Mouse (Mus musculus) midbrain, postnatal 0 days (tissue): Measurements from ENCODE around the gene Slc35a5. TPM values are rescaled to one million over a fixed set of nuclear protein-coding genes. Genes with fewer than 3 reads are reported as not detected.

Experiments used
- ATAC-seq: fragments of 200-750 bp; cut with Nextera tagmentation; 2 replicates; pipeline ENCODE4 v1.8.0; 2017; ENCODE audit warnings: moderate number of reproducible peaks, mild to moderate bottlenecking, moderate TSS enrichment, moderate library complexity; ENCODE audit not compliant: low FRiP score
- DNase-seq: peaks from one replicate; pipeline ENCODE4 v3.0.0-alpha.2; 2015; ENCODE audit warnings: low spot score
- H3K27ac ChIP-seq: fragments of 300-500 bp; sonication (generic); 2 replicates; pipeline ENCODE4 v1.5.1; 2014; ENCODE audit warnings: low read depth, mild to moderate bottlenecking, low read length, mixed read lengths
- H3K27me3 ChIP-seq: fragments of 300-500 bp; sonication (generic); 2 replicates; pipeline ENCODE4 v1.6.1; 2014; ENCODE audit warnings: low read length, control low read depth, mixed read lengths; ENCODE audit not compliant: insufficient read depth
- H3K36me3 ChIP-seq: fragments of 300-500 bp; sonication (generic); 2 replicates; pipeline ENCODE4 v1.6.1; 2014; ENCODE audit warnings: low read length, control low read depth, mixed read lengths; ENCODE audit not compliant: insufficient read depth
- H3K4me1 ChIP-seq: fragments of 300-500 bp; sonication (generic); 2 replicates; pipeline ENCODE4 v1.6.1; 2014; ENCODE audit warnings: mild to moderate bottlenecking, control low read depth, antibody characterized with exemption, low read length, mixed read lengths; ENCODE audit not compliant: insufficient read depth
- H3K4me2 ChIP-seq: fragments of 300-500 bp; sonication (generic); 2 replicates; pipeline ENCODE4 v1.6.1; 2014; ENCODE audit warnings: low read depth, mild to moderate bottlenecking, low read length, mixed read lengths; ENCODE audit not compliant: poor library complexity, severe bottlenecking
- H3K4me3 ChIP-seq: fragments of 300-500 bp; sonication (generic); 2 replicates; pipeline ENCODE4 v1.5.1; 2014; ENCODE audit warnings: low read depth, mild to moderate bottlenecking, low read length, moderate library complexity
- H3K9ac ChIP-seq: fragments of 300-500 bp; sonication (generic); replicated peaks from 2 replicates; pipeline ENCODE4 v1.6.1; 2014; ENCODE audit warnings: mild to moderate bottlenecking, low read length, moderate library complexity, mixed read lengths; ENCODE audit not compliant: poor library complexity, severe bottlenecking
- H3K9me3 ChIP-seq: fragments of 300-500 bp; sonication (generic); 2 replicates; pipeline ENCODE4 v1.6.1; 2016; ENCODE audit warnings: low read length, control low read depth
- CTCF ChIP-seq: IDR thresholded peaks from 2 replicates; pipeline ENCODE4 v1.5.1; 2016; ENCODE audit warnings: antibody characterized with exemption, mild to moderate bottlenecking
- WGBS: fragments of 180-500 bp; shearing (Covaris S2); extraction: QIAGEN DNeasy Blood & Tissue Kit; methylation state at CpG from one replicate; pipeline ENCODE4 v1.1.7; 2014; 5-methylcytosine and 5-hydroxymethylcytosine counted together
- polyA plus RNA-seq: library from polyadenylated mRNA; unstranded; fragments of >200 nt; fragmentation: Nextera tagmentation; extraction: Ambion mirVana; gene quantifications from 2 replicates; pipeline ENCODE4 v1.2.1, GENCODE M21; 2015
- total RNA-seq: library from RNA; depleted of rRNA; stranded (reverse); fragments of >200 nt; gene quantifications from 2 replicates; pipeline ENCODE4 v1.2.3, GENCODE M21; 2014; rRNA removed

The Slc35a5 gene
- total and polyA plus RNA-seq, 2 experiments from 2014 or later = 30.3 to 35.0 TPM

DNA sequence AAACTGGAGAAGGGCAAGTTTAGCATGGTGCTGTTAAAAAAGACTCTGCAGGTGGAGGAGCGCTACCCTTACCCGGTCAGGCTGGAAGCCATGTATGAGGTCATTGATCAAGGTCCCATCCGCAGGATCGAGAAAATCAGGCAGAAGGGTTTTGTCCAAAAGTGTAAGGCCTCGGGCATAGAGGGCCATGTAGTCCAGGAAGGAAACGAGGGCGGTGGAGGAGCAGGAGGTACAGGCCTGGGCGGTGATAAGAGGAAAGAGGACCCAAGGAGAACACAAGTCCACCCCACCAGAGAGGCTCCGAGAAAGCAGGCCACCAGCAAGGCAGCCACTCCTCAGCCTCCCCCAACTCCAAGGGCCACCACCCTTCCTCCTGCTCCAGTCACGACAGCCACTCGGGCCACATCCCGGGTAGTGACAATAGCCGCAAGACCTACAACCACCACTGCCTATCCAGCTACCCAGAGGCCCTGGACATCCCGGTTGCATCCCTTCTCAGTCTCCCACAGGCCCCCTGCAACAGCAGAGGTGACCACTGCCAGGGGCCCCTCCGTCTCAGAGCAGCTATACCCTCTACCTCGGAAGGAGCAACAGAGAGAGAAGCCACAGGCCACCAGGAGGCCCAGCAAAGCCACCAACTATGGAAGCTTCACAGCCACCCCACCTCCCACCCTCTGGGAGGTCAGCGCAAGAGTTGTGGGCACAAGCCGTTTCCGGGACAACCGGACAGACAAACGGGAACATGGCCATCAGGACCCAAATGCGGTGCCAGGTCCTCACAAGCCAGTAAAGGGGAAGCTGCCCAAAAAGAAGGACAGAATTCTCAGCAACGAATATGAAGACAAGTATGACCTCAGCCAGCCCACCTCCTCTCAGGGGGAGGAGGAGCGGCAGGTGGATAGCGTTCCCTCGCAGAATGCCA is 62.7 kb downstream of the Slc35a5 start:
- 91% methylated on average over 25 of the region's 26 CpGs for WGBS
- DNase-seq (peak; percentile 19), ATAC-seq (0 out of 2 replicates have a peak, but pooled peaks have one; percentile 29)
- H3K9ac ChIP-seq = no peak overlapping the region
- H3K4me1 ChIP-seq = 0 out of 2 replicates have a peak, but pooled peaks cover 4% of the 10 kb centered on the region
- H3K9me3 ChIP-seq = no peaks in the 10 kb centered on the region
- H3K4me3 ChIP-seq = no peak overlapping the region
- no peak overlapping the region for H3K4me2 ChIP-seq
- H3K27me3 ChIP-seq = no peaks in the 10 kb centered on the region
- H3K27ac ChIP-seq = no peak overlapping the region
- H3K36me3 ChIP-seq = no peaks in the 10 kb centered on the region
- no peak for TF ChIP-seq CTCF

DNA sequence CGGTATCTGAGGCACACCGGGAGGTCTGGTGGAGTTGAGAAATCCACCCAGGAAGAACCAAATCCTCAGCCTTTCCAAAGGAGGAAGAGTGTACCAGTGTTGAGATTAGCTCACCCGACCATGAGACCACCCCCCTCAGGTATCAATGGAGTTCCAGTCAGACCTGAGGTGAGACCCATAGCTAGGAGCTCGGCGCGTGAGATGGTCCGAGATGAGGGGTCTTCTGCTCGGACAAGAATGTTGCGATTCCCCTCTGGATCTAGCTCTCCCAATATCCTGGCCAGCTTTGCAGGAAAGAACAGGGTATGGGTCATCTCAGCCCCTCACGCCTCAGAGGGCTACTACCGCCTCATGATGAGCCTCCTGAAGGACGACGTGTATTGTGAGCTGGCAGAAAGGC is 63.5 kb downstream of the Slc35a5 start:
- H3K9ac ChIP-seq = no peak overlapping the region
- H3K9me3 ChIP-seq = no peaks in the 10 kb centered on the region
- H3K4me3 ChIP-seq = no peak overlapping the region
- TF ChIP-seq CTCF = no peak
- no peak overlapping the region for H3K4me2 ChIP-seq
- WGBS = 93% methylated on average over 13 of the region's 13 CpGs
- no peaks in the 10 kb centered on the region for H3K36me3 ChIP-seq
- 0 out of 2 replicates have a peak, but pooled peaks cover 4% of the 10 kb centered on the region for H3K4me1 ChIP-seq
- no peak for DNase-seq
- H3K27ac ChIP-seq = no peak overlapping the region
- no peaks in the 10 kb centered on the region for H3K27me3 ChIP-seq
- no peak for ATAC-seq

DNA sequence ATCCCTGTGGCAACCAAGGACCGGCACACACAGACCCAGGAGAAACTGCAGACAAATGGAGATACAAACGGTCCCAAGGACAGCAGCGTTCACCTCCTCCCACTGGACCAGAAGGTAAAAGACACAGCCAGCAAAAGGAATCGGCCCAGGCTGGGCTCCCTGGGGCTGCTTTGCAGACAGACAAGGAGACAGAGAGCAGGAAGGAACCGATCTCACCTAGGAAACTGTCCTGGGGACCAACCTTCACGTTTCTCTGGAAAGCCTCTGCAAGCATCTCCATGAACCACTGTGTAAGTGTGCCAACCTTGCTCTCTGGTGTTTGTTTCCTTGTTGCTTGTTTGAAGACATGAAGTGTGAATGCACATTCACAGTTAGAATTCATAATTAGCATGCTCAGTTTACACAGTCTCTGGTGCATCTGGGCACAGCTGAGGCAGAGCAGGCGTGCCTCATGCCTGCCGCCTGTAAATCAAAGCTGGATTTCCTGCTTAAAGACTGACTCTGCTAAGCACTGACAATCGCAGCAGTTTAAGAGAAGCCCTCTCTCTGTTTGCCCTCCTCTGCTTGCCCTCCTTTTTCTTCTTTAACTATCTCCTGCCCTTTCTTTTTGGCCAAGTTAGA is 64.3 kb downstream of the Slc35a5 start:
- H3K9ac ChIP-seq = no peak overlapping the region; the same call in 1 of the 2 replicates
- 10% methylated on average over 9 of the region's 9 CpGs for WGBS
- no peaks in the 10 kb centered on the region for H3K9me3 ChIP-seq
- ATAC-seq (no peak), DNase-seq (no peak)
- no peaks in the 10 kb centered on the region for H3K27me3 ChIP-seq
- 0 out of 2 replicates have a peak, but pooled peaks cover 4% of the 10 kb centered on the region for H3K4me1 ChIP-seq
- no peaks in the 10 kb centered on the region for H3K36me3 ChIP-seq
- H3K27ac ChIP-seq = no peak overlapping the region
- H3K4me3 ChIP-seq = peak overlapping the region; percentile 28
- H3K4me2 ChIP-seq = peak overlapping the region; percentile 58
- no peak for TF ChIP-seq CTCF

DNA sequence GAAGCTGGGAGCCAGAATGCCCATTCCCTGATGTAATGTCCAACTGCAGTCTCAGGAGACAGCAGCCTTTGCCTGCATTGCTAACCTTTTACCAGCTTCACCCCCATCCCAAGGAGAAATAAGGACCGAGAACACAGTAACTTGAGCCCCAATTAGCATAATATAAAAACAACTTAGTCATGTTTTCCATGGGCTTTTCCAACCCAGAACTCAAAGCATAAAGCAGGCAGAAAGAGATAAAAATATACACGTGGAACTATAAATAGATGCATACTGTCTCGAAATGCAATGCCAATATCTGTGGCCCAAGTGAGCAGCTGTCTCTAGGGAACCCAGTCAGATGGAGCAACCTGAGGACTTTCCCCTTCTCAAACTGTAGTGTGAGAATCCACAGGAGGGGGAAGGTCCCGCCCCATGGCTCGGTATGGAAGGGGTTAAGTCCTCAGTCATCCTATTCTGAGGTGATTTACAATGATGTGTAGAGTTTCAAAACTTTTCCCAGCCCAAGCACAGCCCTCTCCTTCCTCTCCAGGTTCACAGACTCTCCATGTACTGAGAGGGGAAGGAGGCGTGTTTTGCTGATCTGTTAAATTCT is 65.3 kb downstream of the Slc35a5 start, which contains the start of gene Ccdc80:
Gene Ccdc80 (plus strand): TSS at position 266 of the 595 bp plus-strand sequence.
- Histone ChIP-seq H3K36me3 (no peaks in the 10 kb centered on the region), H3K27me3 (no peaks in the 10 kb centered on the region), H3K4me3 (peak within 1 kb of the TSS; percentile 28), H3K9ac (no peak within 1 kb of the TSS; the same call in 1 of the 2 replicates), H3K27ac (no peak within 1 kb of the TSS), H3K4me2 (peak within 1 kb of the TSS; percentile 58), H3K4me1 (0 out of 2 replicates have a peak, but pooled peaks cover 4% of the 10 kb centered on the region), H3K9me3 (no peaks in the 10 kb centered on the region)
- WGBS = 37% methylated on average over 6 of the region's 6 CpGs
- no peak for TF ChIP-seq CTCF
- ATAC-seq (no peak), DNase-seq (no peak)

DNA sequence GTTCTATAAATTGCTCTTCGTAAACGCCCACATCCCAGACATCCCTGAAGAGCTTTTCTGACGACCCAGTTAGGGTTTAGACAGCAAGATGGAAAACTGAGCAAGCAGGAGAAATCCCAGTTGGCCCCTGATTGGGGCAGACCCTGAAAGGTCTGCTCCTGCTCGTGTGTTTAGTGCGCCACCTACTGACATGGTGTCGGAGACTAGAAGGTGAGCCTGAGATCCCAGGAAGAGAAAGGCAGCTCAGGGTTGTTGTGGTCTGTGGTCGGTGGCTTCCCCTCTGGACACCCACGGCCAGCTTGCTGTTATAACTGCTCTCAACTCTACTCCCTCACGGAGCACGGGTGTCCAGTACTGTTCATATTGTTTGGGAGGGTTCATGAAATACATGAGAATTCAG is 68.5 kb downstream of the Slc35a5 start:
- 14% methylated on average over 10 of the region's 10 CpGs for WGBS

More for the DNA sequence above, 68.5 kb downstream of the Slc35a5 start:
- ATAC-seq (peak; percentile 86), DNase-seq (peak; percentile 84)
- Histone ChIP-seq H3K4me2 (no peak overlapping the region), H3K4me1 (0 out of 2 replicates have a peak, but pooled peaks cover 4% of the 10 kb centered on the region), H3K36me3 (no peaks in the 10 kb centered on the region), H3K9ac (no peak overlapping the region), H3K27ac (no peak overlapping the region), H3K27me3 (no peaks in the 10 kb centered on the region), H3K4me3 (no peak overlapping the region), H3K9me3 (no peaks in the 10 kb centered on the region)
- peak; percentile 88 for TF ChIP-seq CTCF

Other genes starting within 250 kb of the Slc35a5 start
- gene Cd200r3, start 215.0 kb downstream of the Slc35a5 start, total RNA-seq = not detected in 2 replicates
- gene Cd200r3, start 215.0 kb downstream of the Slc35a5 start, polyA plus RNA-seq = not detected in 2 replicates
- gene Ccdc80, start 65.3 kb downstream of the Slc35a5 start, total RNA-seq = 5.5 and 6.3 TPM in 2 replicates
- gene Ccdc80, start 65.3 kb downstream of the Slc35a5 start, polyA plus RNA-seq = 9.2 and 9.5 TPM in 2 replicates
- 15.4 and 20.5 TPM in 2 replicates for gene Atg3, start 79 bp upstream of the Slc35a5 start, total RNA-seq
- gene Atg3, start 79 bp upstream of the Slc35a5 start, polyA plus RNA-seq = 45.2 and 46.3 TPM in 2 replicates
- 0.52 TPM in 1 of 2 replicates, not detected in the other for gene Btla, start 65.6 kb upstream of the Slc35a5 start, total RNA-seq
- 0.12 and 0.21 TPM in 2 replicates for gene Btla, start 65.6 kb upstream of the Slc35a5 start, polyA plus RNA-seq